Mouse (Mus musculus) limb, embryonic 12.5 days (tissue): ENCODE data around the gene Slc16a10. TPM values are rescaled to one million over a fixed set of nuclear protein-coding genes. Genes with fewer than 3 reads are reported as not detected.

ENCODE experiments used
- ATAC-seq: fragments of 200-750 bp; cut with Nextera tagmentation; 2 replicates; pipeline ENCODE4 v1.8.0; 2017; ENCODE audit warnings: low read depth, moderate TSS enrichment; ENCODE audit not compliant: insufficient number of reproducible peaks, insufficient read depth, low FRiP score, low TSS enrichment
- H3K27ac ChIP-seq: fragments of 300-500 bp; sonication (generic); 2 replicates; pipeline ENCODE4 v1.5.1; 2016; ENCODE audit warnings: mild to moderate bottlenecking, moderate library complexity
- H3K27me3 ChIP-seq: fragments of 300-500 bp; sonication (generic); 2 replicates; pipeline ENCODE4 v1.6.1; 2016; ENCODE audit warnings: mild to moderate bottlenecking, moderate library complexity
- H3K36me3 ChIP-seq: fragments of 300-500 bp; sonication (generic); 2 replicates; pipeline ENCODE4 v1.6.1; 2016; ENCODE audit warnings: mild to moderate bottlenecking, moderate library complexity
- H3K4me1 ChIP-seq: fragments of 300-500 bp; sonication (generic); replicated peaks from 2 replicates; pipeline ENCODE4 v1.6.1; 2016
- H3K4me2 ChIP-seq: fragments of 300-500 bp; sonication (generic); 2 replicates; pipeline ENCODE4 v1.6.1; 2016; ENCODE audit warnings: mild to moderate bottlenecking, moderate library complexity
- H3K4me3 ChIP-seq: fragments of 300-500 bp; sonication (generic); replicated peaks from 2 replicates; pipeline ENCODE4 v1.5.1; 2016; ENCODE audit warnings: mild to moderate bottlenecking
- H3K9ac ChIP-seq: fragments of 300-500 bp; sonication (generic); replicated peaks from 2 replicates; pipeline ENCODE4 v1.6.1; 2016; ENCODE audit warnings: mild to moderate bottlenecking, moderate library complexity
- H3K9me3 ChIP-seq: fragments of 300-500 bp; sonication (generic); 2 replicates; pipeline ENCODE4 v1.6.1; 2016; ENCODE audit warnings: mild to moderate bottlenecking, moderate library complexity
- WGBS: fragments of 180-500 bp; shearing (Covaris S2); methylation state at CpG from one replicate; pipeline ENCODE4 v1.1.7; 2016; 5-methylcytosine and 5-hydroxymethylcytosine counted together
- polyA plus RNA-seq: library from polyadenylated mRNA; unstranded; fragments of >200 nt; fragmentation: Nextera tagmentation; extraction: Ambion mirVana; gene quantifications from 2 replicates; pipeline ENCODE4 v1.2.1, GENCODE M21; 2016

Gene Slc16a10
- polyA plus RNA-seq, 1 experiment from 2014 or later: 18.3 TPM

GRCm38 (mm10) chr10:40105174-40105573, 36.9 kb downstream of the Slc16a10 start:
- 79% methylated on average over 1 of the region's 1 CpGs for WGBS
- no peak for ATAC-seq
- no peaks in the 10 kb centered on the region for H3K27me3 ChIP-seq
- H3K4me2 ChIP-seq: no peak overlapping the region
- no peak overlapping the region for H3K27ac ChIP-seq
- no peak overlapping the region for H3K9ac ChIP-seq
- H3K36me3 ChIP-seq: no peaks in the 10 kb centered on the region
- H3K4me1 ChIP-seq: 0 out of 2 replicates have a peak, but pooled peaks cover 5% of the 10 kb centered on the region
- no peaks in the 10 kb centered on the region for H3K9me3 ChIP-seq
- no peak overlapping the region for H3K4me3 ChIP-seq

GRCm38 (mm10) chr10:40103790-40104189, 38.3 kb downstream of the Slc16a10 start:
- H3K36me3 ChIP-seq: no peaks in the 10 kb centered on the region
- ATAC-seq: no peak
- H3K27ac ChIP-seq: no peak overlapping the region
- no peaks in the 10 kb centered on the region for H3K9me3 ChIP-seq
- H3K9ac ChIP-seq: no peak overlapping the region
- no peaks in the 10 kb centered on the region for H3K27me3 ChIP-seq
- H3K4me2 ChIP-seq: no peak overlapping the region
- 0 out of 2 replicates have a peak, but pooled peaks cover 5% of the 10 kb centered on the region for H3K4me1 ChIP-seq
- WGBS: 70% methylated on average over 5 of the region's 5 CpGs
- H3K4me3 ChIP-seq: no peak overlapping the region

GRCm38 (mm10) chr10:40102986-40103385, 39.1 kb downstream of the Slc16a10 start:
- no peaks in the 10 kb centered on the region for H3K27me3 ChIP-seq
- H3K9ac ChIP-seq: no peak overlapping the region
- WGBS: 56% methylated on average over 8 of the region's 8 CpGs
- no peak overlapping the region for H3K4me2 ChIP-seq
- 0 out of 2 replicates have a peak, but pooled peaks cover 5% of the 10 kb centered on the region for H3K4me1 ChIP-seq
- no peak for ATAC-seq
- no peaks in the 10 kb centered on the region for H3K36me3 ChIP-seq
- H3K9me3 ChIP-seq: no peaks in the 10 kb centered on the region
- H3K27ac ChIP-seq: no peak overlapping the region
- H3K4me3 ChIP-seq: no peak overlapping the region

GRCm38 (mm10) chr10:40102166-40102565, 39.9 kb downstream of the Slc16a10 start:
- Histone ChIP-seq H3K4me1 (peaks cover 5% of the 10 kb centered on the region; the same call in 1 of the 2 replicates), H3K4me2 (no peak overlapping the region), H3K36me3 (no peaks in the 10 kb centered on the region), H3K27ac (no peak overlapping the region), H3K27me3 (no peaks in the 10 kb centered on the region), H3K4me3 (no peak overlapping the region), H3K9me3 (no peaks in the 10 kb centered on the region), H3K9ac (no peak overlapping the region)
- WGBS: 55% methylated on average over 3 of the region's 3 CpGs
- ATAC-seq: no peak

- Histone ChIP-seq H3K9ac (no peak overlapping the region), H3K9me3 (no peaks in the 10 kb centered on the region), H3K4me2 (no peak overlapping the region), H3K36me3 (no peaks in the 10 kb centered on the region), H3K4me3 (no peak overlapping the region), H3K4me1 (peaks cover 13% of the 10 kb centered on the region), H3K27ac (no peak overlapping the region), H3K27me3 (no peaks in the 10 kb centered on the region)
- WGBS: 93% methylated on average over 1 of the region's 1 CpGs
- ATAC-seq: no peak
Observed at GRCm38 (mm10) chr10:40098441-40098840, 43.6 kb downstream of the Slc16a10 start.

- no peak overlapping the region for H3K9ac ChIP-seq
- no peak for ATAC-seq
- no peaks in the 10 kb centered on the region for H3K27me3 ChIP-seq
- no peaks in the 10 kb centered on the region for H3K36me3 ChIP-seq
- 61% methylated on average over 4 of the region's 4 CpGs for WGBS
- H3K27ac ChIP-seq: no peak overlapping the region
- no peak overlapping the region for H3K4me3 ChIP-seq
- H3K4me2 ChIP-seq: no peak overlapping the region
- H3K4me1 ChIP-seq: peaks cover 13% of the 10 kb centered on the region
- H3K9me3 ChIP-seq: no peaks in the 10 kb centered on the region; the same call in 1 of the 2 replicates
Observed at GRCm38 (mm10) chr10:40097519-40097918, 44.5 kb downstream of the Slc16a10 start.

GRCm38 (mm10) chr10:40094752-40095151, 47.3 kb downstream of the Slc16a10 start:
- Histone ChIP-seq H3K4me1 (peaks cover 29% of the 10 kb centered on the region), H3K36me3 (no peaks in the 10 kb centered on the region), H3K9me3 (no peaks in the 10 kb centered on the region; the same call in 1 of the 2 replicates), H3K4me3 (no peak overlapping the region), H3K9ac (no peak overlapping the region), H3K27ac (no peak overlapping the region), H3K4me2 (no peak overlapping the region), H3K27me3 (no peaks in the 10 kb centered on the region)
- no peak for ATAC-seq
- 83% methylated on average over 2 of the region's 2 CpGs for WGBS

- H3K36me3 ChIP-seq: no peaks in the 10 kb centered on the region
- H3K4me3 ChIP-seq: no peak overlapping the region
- H3K4me1 ChIP-seq: peaks cover 29% of the 10 kb centered on the region
- no peak overlapping the region for H3K9ac ChIP-seq
- no peak overlapping the region for H3K4me2 ChIP-seq
- ATAC-seq: no peak
- no peaks in the 10 kb centered on the region; the same call in 1 of the 2 replicates for H3K9me3 ChIP-seq
- no peak overlapping the region for H3K27ac ChIP-seq
- no peaks in the 10 kb centered on the region for H3K27me3 ChIP-seq
Observed at GRCm38 (mm10) chr10:40093526-40093925, 48.5 kb downstream of the Slc16a10 start.

- no peaks in the 10 kb centered on the region for H3K36me3 ChIP-seq
- H3K4me1 ChIP-seq: peaks cover 37% of the 10 kb centered on the region
- no peak overlapping the region for H3K4me2 ChIP-seq
- H3K9me3 ChIP-seq: no peaks in the 10 kb centered on the region; the same call in 1 of the 2 replicates
- peak overlapping the region; percentile 57 for H3K27ac ChIP-seq
- H3K27me3 ChIP-seq: no peaks in the 10 kb centered on the region
- no peak for ATAC-seq
- H3K9ac ChIP-seq: no peak overlapping the region
- WGBS: 74% methylated on average over 2 of the region's 2 CpGs
- H3K4me3 ChIP-seq: no peak overlapping the region
Observed at GRCm38 (mm10) chr10:40091455-40091854, 50.6 kb downstream of the Slc16a10 start.

- peak; percentile 79 for ATAC-seq
- no peaks in the 10 kb centered on the region for H3K36me3 ChIP-seq
Observed at GRCm38 (mm10) chr10:40090504-40091428, 51.3 kb downstream of the Slc16a10 start.

GRCm38 (mm10) chr10:40084332-40085093, 57.5 kb downstream of the Slc16a10 start:
- WGBS: 78% methylated on average over 12 of the region's 12 CpGs
- no peak for ATAC-seq

More at GRCm38 (mm10) chr10:40090504-40091428, 51.3 kb downstream of the Slc16a10 start:
- Histone ChIP-seq H3K27me3 (no peaks in the 10 kb centered on the region), H3K4me2 (0 out of 2 replicates have a peak overlapping the region, but pooled peaks have one; percentile 15), H3K27ac (peak overlapping the region; percentile 80), H3K4me3 (no peak overlapping the region), H3K9me3 (no peaks in the 10 kb centered on the region; the same call in 1 of the 2 replicates), H3K9ac (no peak overlapping the region), H3K4me1 (peaks cover 40% of the 10 kb centered on the region)
- WGBS: 65% methylated on average over 11 of the region's 11 CpGs

More at GRCm38 (mm10) chr10:40084332-40085093, 57.5 kb downstream of the Slc16a10 start:
- no peak overlapping the region for H3K4me3 ChIP-seq
- no peaks in the 10 kb centered on the region for H3K9me3 ChIP-seq
- H3K36me3 ChIP-seq: no peaks in the 10 kb centered on the region
- no peaks in the 10 kb centered on the region for H3K27me3 ChIP-seq
- no peak overlapping the region for H3K9ac ChIP-seq
- peaks cover 24% of the 10 kb centered on the region for H3K4me1 ChIP-seq
- no peak overlapping the region for H3K4me2 ChIP-seq
- no peak overlapping the region for H3K27ac ChIP-seq
